Mouse (Mus musculus) left cerebral cortex, postnatal 36 days (tissue): ENCODE data around the gene Nt5c. TPM values are rescaled to one million over a fixed set of nuclear protein-coding genes. Genes with fewer than 3 reads are reported as not detected.
"Not testable (repeated sequence)": the region's sequence is repeated elsewhere in the genome, so short reads cannot be mapped to it uniquely, and the experiment has no call there.

Experiments
- DNase-seq, 2 experiments: peaks; one replicate each; pipeline ENCODE4 v3.0.0; 2021 to 2022; ENCODE audit warnings: low spot score in 2 of 2, mixed read lengths in 1 of 2
- intact Hi-C: fragments of 180-260 bp; cut with DNase I; formaldehyde crosslinking; loops from one replicate; pipeline ENCODE4 v1.15.1; 2025
- total RNA-seq, 2 experiments: library from RNA; stranded (reverse); gene quantifications; 2 replicates each; pipeline ENCODE4 v1.2.3; 2021

The Nt5c gene
- 10 to 100 TPM; 61.0 to 69.8 TPM for total RNA-seq

- DNase-seq: peak; percentile 84 to 86
- intact Hi-C loops: loop anchor here (5.0 kb wide), 1 partner anchor 111 kb away; the partner anchor contains the start of genes Gga3 and Mrps7
Observed at GRCm38 (mm10) chr11:115491356-115492083, at the start of gene Nt5c. TSS of gene Nt5c (minus strand) at chr11:115491862.

- no peak for DNase-seq
- intact Hi-C loops: loop anchor here (5.0 kb wide), 1 partner anchor 64 kb away; the partner anchor contains the start of genes Gga3 and Mrps7
Observed at GRCm38 (mm10) chr11:115538045-115538444, 46.4 kb upstream of the Nt5c start.

- DNase-seq: peak; percentile 48 to 54
- intact Hi-C loops: loop anchor here (2.0 to 5.0 kb wide), 2 partner anchors 48 to 65 kb away; partner anchors contain the start of genes Gga3 and Mrps7
Observed at GRCm38 (mm10) chr11:115536856-115537568, 45.4 kb upstream of the Nt5c start.

- DNase-seq: peak; percentile 97
- intact Hi-C loops: loop anchor here (2.0 to 5.0 kb wide), 2 partner anchors 47 to 66 kb away; partner anchors contain the start of genes Gga3 and Mrps7
Observed at GRCm38 (mm10) chr11:115536038-115536681, 44.5 kb upstream of the Nt5c start, which contains the start of gene Sumo2. TSS of gene Sumo2 (minus strand) at chr11:115536276.

- peak; percentile 50 to 68 for DNase-seq
- intact Hi-C loops: loop anchor here (2.0 to 5.0 kb wide), 2 partner anchors 47 to 67 kb away; partner anchors contain the start of genes Gga3 and Mrps7
Observed at GRCm38 (mm10) chr11:115535401-115536037, 43.9 kb upstream of the Nt5c start.

- no peak for DNase-seq
- intact Hi-C loops: loop anchor here (5.0 kb wide), 1 partner anchor 67 kb away; the partner anchor contains the start of genes Gga3 and Mrps7
Observed at GRCm38 (mm10) chr11:115534759-115535371, 43.2 kb upstream of the Nt5c start.

GRCm38 (mm10) chr11:115526446-115526845 lies 34.8 kb upstream of the Nt5c start:
- DNase-seq, intact Hi-C loops: not testable (repeated sequence)

- no peak for DNase-seq
- intact Hi-C loops: no loop called here
Observed at GRCm38 (mm10) chr11:115522703-115523102, 31.0 kb upstream of the Nt5c start.

GRCm38 (mm10) chr11:115522238-115522637 lies 30.6 kb upstream of the Nt5c start:
- no peak for DNase-seq
- intact Hi-C loops: no loop called here

GRCm38 (mm10) chr11:115521080-115521479 lies 29.4 kb upstream of the Nt5c start:
- intact Hi-C loops: no loop called here

GRCm38 (mm10) chr11:115520218-115520617 lies 28.6 kb upstream of the Nt5c start:
- intact Hi-C loops: no loop called here
- no peak for DNase-seq

More at GRCm38 (mm10) chr11:115521080-115521479, 29.4 kb upstream of the Nt5c start:
- DNase-seq: no peak

- DNase-seq: no peak
- intact Hi-C loops: no loop called here
Observed at GRCm38 (mm10) chr11:115519581-115519980, 27.9 kb upstream of the Nt5c start.

- peak; percentile 43 to 52 for DNase-seq
- intact Hi-C loops: no loop called here
Observed at GRCm38 (mm10) chr11:115518693-115519092, 27.0 kb upstream of the Nt5c start.

- DNase-seq: no peak
- intact Hi-C loops: no loop called here
Observed at GRCm38 (mm10) chr11:115516942-115517341, 25.3 kb upstream of the Nt5c start.

- intact Hi-C loops: no loop called here
- no peak for DNase-seq
Observed at GRCm38 (mm10) chr11:115515021-115515420, 23.4 kb upstream of the Nt5c start.

- DNase-seq: peak; percentile 94 to 97
- intact Hi-C loops: no loop called here
Observed at GRCm38 (mm10) chr11:115514238-115514663, 22.6 kb upstream of the Nt5c start, which contains the start of gene Jpt1. TSS of gene Jpt1 (minus strand) at chr11:115514387.

GRCm38 (mm10) chr11:115513271-115514237 lies 21.9 kb upstream of the Nt5c start:
- intact Hi-C loops: no loop called here

More at GRCm38 (mm10) chr11:115513271-115514237, 21.9 kb upstream of the Nt5c start:
- DNase-seq: peak in 1 of 2 experiments; percentile 25
